Mouse (Mus musculus): ENCODE data around the gene Taar2.

Taar2 gene

GRCm38 (mm10) chr10:23938312-23938711 is at the start of gene Taar2:
TSS of gene Taar2 (plus strand) at chr10:23938572.
- no peak for DNase-seq

GRCm38 (mm10) chr10:23892987-23893386 is 45.4 kb upstream of the Taar2 start:
- DNase-seq, result no peak

- DNase-seq, result peak; percentile 66 to 76
These were observed 43.6 kb upstream of the Taar2 start, which contains the start of gene Vnn1 for GRCm38 (mm10) chr10:23894601-23895349. TSS of gene Vnn1 (plus strand) at chr10:23894688.

- peak; percentile 30 to 38 for DNase-seq
These were observed 43.0 kb upstream of the Taar2 start for GRCm38 (mm10) chr10:23895376-23895775.

GRCm38 (mm10) chr10:23901119-23901518 is 37.3 kb upstream of the Taar2 start:
- DNase-seq, result no peak

GRCm38 (mm10) chr10:23905661-23906060 is 32.7 kb upstream of the Taar2 start:
- DNase-seq, result peak in 1 of 2 experiments; percentile 46

- DNase-seq, result no peak
These were observed 18.3 kb upstream of the Taar2 start, which contains the start of gene Taar1 for GRCm38 (mm10) chr10:23920056-23920455. TSS of gene Taar1 (plus strand) at chr10:23920356.

GRCm38 (mm10) chr10:23922468-23922867 is 15.9 kb upstream of the Taar2 start:
- no peak for DNase-seq

GRCm38 (mm10) chr10:23923941-23924340 is 14.4 kb upstream of the Taar2 start:
- no peak for DNase-seq

GRCm38 (mm10) chr10:23937613-23938012 is 759 bp upstream of the Taar2 start:
- DNase-seq, result no peak

- DNase-seq, result peak in 1 of 2 experiments; percentile 8
These were observed 4.1 kb downstream of the Taar2 start for GRCm38 (mm10) chr10:23942465-23942864.

- DNase-seq, result no peak
These were observed 9.7 kb downstream of the Taar2 start for GRCm38 (mm10) chr10:23948026-23948425.

GRCm38 (mm10) chr10:23949508-23950005 is 11.2 kb downstream of the Taar2 start, which contains the start of gene Taar3:
TSS of gene Taar3 (plus strand) at chr10:23949558.
- DNase-seq, result no peak

- no peak for DNase-seq
These were observed 13.3 kb downstream of the Taar2 start for GRCm38 (mm10) chr10:23951714-23952113.

GRCm38 (mm10) chr10:23959071-23959470 is 20.7 kb downstream of the Taar2 start:
- DNase-seq, result peak; percentile 56 to 62

- DNase-seq, result no peak
These were observed 22.1 kb downstream of the Taar2 start, which contains the start of gene Taar4 for GRCm38 (mm10) chr10:23960444-23960915. TSS of gene Taar4 (plus strand) at chr10:23960494.

- no peak for DNase-seq
These were observed 25.1 kb downstream of the Taar2 start for GRCm38 (mm10) chr10:23963444-23963843.

- no peak for DNase-seq
These were observed 26.7 kb downstream of the Taar2 start for GRCm38 (mm10) chr10:23964921-23965610.

- DNase-seq, result no peak
These were observed 32.3 kb downstream of the Taar2 start, which contains the start of gene Taar5 for GRCm38 (mm10) chr10:23970656-23971165. TSS of gene Taar5 (plus strand) at chr10:23970706.

- no peak for DNase-seq
These were observed 32.9 kb downstream of the Taar2 start for GRCm38 (mm10) chr10:23971256-23971655.

GRCm38 (mm10) chr10:23977958-23978357 is 39.6 kb downstream of the Taar2 start:
- DNase-seq, result no peak

GRCm38 (mm10) chr10:23978901-23979705 is 40.7 kb downstream of the Taar2 start:
- peak; percentile 75 to 78 for DNase-seq
